Mouse (Mus musculus): ENCODE measurements around the gene Sec13.

Sec13 gene

GRCm38 (mm10) chr6:113712718-113713117 is 27.8 kb downstream of the Sec13 start:
- DNase-seq (ENCODE audit: low spot score in 2 of 2): no peak

GRCm38 (mm10) chr6:113697222-113698205 is 43.0 kb downstream of the Sec13 start:
- DNase-seq (ENCODE audit: low spot score in 2 of 2): peak; percentile 38 to 40

GRCm38 (mm10) chr6:113696582-113697221 is 43.8 kb downstream of the Sec13 start, which contains the start of gene Tatdn2:
TSS of gene Tatdn2 (plus strand) at chr6:113697050.
- peak; percentile 92 to 97 for DNase-seq (ENCODE audit: low spot score in 2 of 2)

- DNase-seq (ENCODE audit: low spot score in 2 of 2): peak in 1 of 2 experiments; percentile 11
These were observed 44.7 kb downstream of the Sec13 start for GRCm38 (mm10) chr6:113695766-113696355.

GRCm38 (mm10) chr6:113695203-113695602 is 45.3 kb downstream of the Sec13 start:
- no peak for DNase-seq (ENCODE audit: low spot score in 2 of 2)

- DNase-seq (ENCODE audit: low spot score in 2 of 2): no peak
These were observed 47.2 kb downstream of the Sec13 start for GRCm38 (mm10) chr6:113693377-113693776.

GRCm38 (mm10) chr6:113692661-113693133 is 47.8 kb downstream of the Sec13 start:
- no peak for DNase-seq (ENCODE audit: low spot score in 2 of 2)

GRCm38 (mm10) chr6:113691084-113691462 is 49.5 kb downstream of the Sec13 start:
- no peak for DNase-seq (ENCODE audit: low spot score in 2 of 2)

GRCm38 (mm10) chr6:113690400-113691083 is 50.0 kb downstream of the Sec13 start:
- DNase-seq (ENCODE audit: low spot score in 2 of 2): no peak

- DNase-seq (ENCODE audit: low spot score in 2 of 2): no peak
These were observed 50.5 kb downstream of the Sec13 start for GRCm38 (mm10) chr6:113690008-113690399.

- no peak for DNase-seq (ENCODE audit: low spot score in 2 of 2)
These were observed 53.9 kb downstream of the Sec13 start for GRCm38 (mm10) chr6:113686551-113687125.

GRCm38 (mm10) chr6:113683081-113683825 is 57.3 kb downstream of the Sec13 start:
- no peak for DNase-seq (ENCODE audit: low spot score in 2 of 2)

- DNase-seq (ENCODE audit: low spot score in 2 of 2): peak; percentile 84 to 95
These were observed 59.3 kb downstream of the Sec13 start for GRCm38 (mm10) chr6:113681271-113681670.

- no peak for DNase-seq (ENCODE audit: low spot score in 2 of 2)
These were observed 60.5 kb downstream of the Sec13 start for GRCm38 (mm10) chr6:113679993-113680566.

GRCm38 (mm10) chr6:113678246-113679012 is 62.1 kb downstream of the Sec13 start:
- no peak for DNase-seq (ENCODE audit: low spot score in 2 of 2)

Data from thymus, postnatal 10 days (tissue).